Mouse (Mus musculus) central nervous system, embryonic 14 days (tissue): ENCODE results near the gene Sepsecs. TPM values are rescaled to one million over a fixed set of nuclear protein-coding genes. Genes with fewer than 3 reads are reported as not detected.

Experiments used
- polyA plus RNA-seq: library from polyadenylated mRNA; depleted of rRNA; stranded (reverse); fragments of >200 nt; gene quantifications from 2 replicates; pipeline ENCODE4 v1.2.3, GENCODE M21; 2012; rRNA removed

Gene Sepsecs
- polyA plus RNA-seq = 10.3 and 11.4 TPM in 2 replicates

DNA sequence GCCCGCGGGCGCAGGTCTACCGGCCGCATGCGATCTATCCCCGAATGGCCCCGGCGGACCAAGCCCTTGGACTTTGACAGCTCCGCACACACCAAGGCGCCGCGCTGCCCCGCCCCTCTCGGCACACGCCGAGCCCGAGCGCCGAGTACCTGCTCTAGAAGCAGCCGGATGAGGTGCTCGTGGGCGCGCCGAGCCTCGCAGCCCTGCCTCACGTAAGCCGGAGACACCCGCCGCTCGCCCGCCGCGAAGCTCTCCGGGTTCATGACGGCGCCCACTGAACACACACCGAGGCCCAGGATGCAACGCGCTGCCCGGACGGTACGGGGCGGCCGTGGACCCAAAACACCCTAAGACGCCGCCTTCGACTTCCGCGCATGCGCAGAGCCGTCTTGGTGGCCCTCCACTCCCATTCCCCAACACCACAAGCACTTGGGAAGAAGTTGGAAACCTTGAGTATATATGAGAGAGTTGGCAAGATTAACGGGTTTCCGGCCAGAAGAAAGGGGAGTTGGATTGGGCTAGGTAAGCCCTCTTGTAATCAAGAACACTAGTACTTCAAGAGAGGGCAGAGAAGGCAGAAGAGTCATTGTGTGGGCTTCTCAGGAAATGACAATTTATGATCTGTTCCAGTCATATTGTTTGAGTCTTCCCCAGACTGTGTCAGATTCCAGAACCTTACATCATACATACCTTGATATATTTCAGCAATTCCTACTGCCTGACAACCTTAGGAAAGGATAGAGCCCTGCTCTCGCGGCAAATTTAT lies at the start of gene Sepsecs:
TSS of gene Sepsecs (minus strand) at position 283 of the 766 bp plus-strand sequence.

Other genes starting within 250 kb of the Sepsecs start
- gene Ccdc149, start 198.2 kb downstream of the Sepsecs start, polyA plus RNA-seq = 9.5 and 10.5 TPM in 2 replicates
- 4.5 and 6.5 TPM in 2 replicates for gene Lgi2, start 103.2 kb downstream of the Sepsecs start, polyA plus RNA-seq
- 10.7 and 11.9 TPM in 2 replicates for gene Pi4k2b, start 71.9 kb upstream of the Sepsecs start, polyA plus RNA-seq
- gene Zcchc4, start 105.7 kb upstream of the Sepsecs start, polyA plus RNA-seq = 18.6 and 18.9 TPM in 2 replicates
- 190 and 193 TPM in 2 replicates for gene Anapc4, start 164.3 kb upstream of the Sepsecs start, polyA plus RNA-seq